Comparison of ENCODE assay signal across 8 mouse cellular contexts in genomic region chr11:31017466-31017865, GRCm38 (mm10). TPM values are rescaled to one million over a fixed set of nuclear protein-coding genes. Genes with fewer than 3 reads are reported as not detected.
DNase-seq lines count a peak whose midpoint lies in the region; TF ChIP-seq lines count a peak whose summit lies in the region.
"Not testable (repeated sequence)": the region's sequence is repeated elsewhere in the genome, so short reads cannot be mapped to it uniquely, and the experiment has no call there.

No protein-coding gene starts in this region.

- H3K4me1 ChIP-seq in E14TG2a.4 (replicated peaks; ENCODE audit: low read depth, low read length); ES-Bruce4 (ENCODE audit: control insufficient read depth, insufficient read depth, low read length); ES-E14 (ENCODE audit: control insufficient read depth in 2 of 2, insufficient read depth in 2 of 2, low read length in 2 of 2, poor library complexity in 1 of 2); testis, adult 2 months (ENCODE audit: control insufficient read depth, insufficient read depth, low read length): not testable (repeated sequence)

- not testable (repeated sequence) for TF ChIP-seq CTCF in E14TG2a.4 (conservative IDR thresholded peaks at IDR 0.05; ENCODE audit: low read length); ES-Bruce4 (IDR thresholded peaks at IDR 0.05; ENCODE audit: low read depth, low read length); testis, adult 2 months (IDR thresholded peaks at IDR 0.05; ENCODE audit: control insufficient read depth, insufficient read depth, insufficient replicate concordance, low read depth, low read length)

- H3K27ac ChIP-seq in ES-Bruce4 (ENCODE audit: insufficient read depth, low read length) (peak overlapping the region; percentile 67), ES-E14 (ENCODE audit: insufficient read depth, low read depth, low read length, poor library complexity, severe bottlenecking) (peak overlapping the region; percentile 68)
- H3K27ac ChIP-seq in testis, adult 2 months (ENCODE audit: control insufficient read depth, insufficient read depth, low read depth, low read length) = not testable (repeated sequence)

- peak overlapping the region; percentile 66 for H3K9ac ChIP-seq in ES-Bruce4 (ENCODE audit: low read depth, poor library complexity, severe bottlenecking)
- H3K9ac ChIP-seq in ES-E14 (ENCODE audit: insufficient read depth, low read depth, low read length, poor library complexity, severe bottlenecking) = peak overlapping the region; percentile 39

- H3K4me3 ChIP-seq in E14TG2a.4 (replicated peaks; ENCODE audit: low read length) (peak overlapping the region; percentile 77), ES-Bruce4 (ENCODE audit: low read depth, low read length) (peak overlapping the region; percentile 65), ES-E14 (ENCODE audit: insufficient read depth in 1 of 2, low read depth in 1 of 2, low read length in 2 of 2, poor library complexity in 1 of 2, severe bottlenecking in 1 of 2) (peak overlapping the region; percentile 42 to 63)
- H3K4me3 ChIP-seq in testis, adult 2 months (ENCODE audit: control insufficient read depth, low read depth, low read length) = peak overlapping the region; percentile 61

- H3K27me3 ChIP-seq in E14TG2a.4 (ENCODE audit: insufficient read depth, low read length); ES-Bruce4 (ENCODE audit: control insufficient read depth, insufficient read depth, low read length, poor library complexity, severe bottlenecking); testis, adult 2 months (ENCODE audit: control insufficient read depth, insufficient read depth, low read length): not testable (repeated sequence)

- in situ Hi-C loops in ES-E14 (cut with MboI; ENCODE audit: low sequenced_read_pairs in 2 of 2, unreplicated experiment in 2 of 2) = not testable (repeated sequence)

- TF ChIP-seq POLR2A in ES-Bruce4 (IDR thresholded peaks at IDR 0.05; ENCODE audit: insufficient read depth, low read length); testis, adult 2 months (IDR thresholded peaks at IDR 0.05; ENCODE audit: control insufficient read depth, low read depth, low read length): not testable (repeated sequence)

- not testable (repeated sequence) for H3K36me3 ChIP-seq in E14TG2a.4 (ENCODE audit: insufficient read depth, low read length); ES-Bruce4 (ENCODE audit: control insufficient read depth, insufficient read depth, low read length, poor library complexity, severe bottlenecking); ES-E14 (ENCODE audit: control insufficient read depth, insufficient read depth, low read length, poor library complexity, severe bottlenecking); testis, adult 2 months (ENCODE audit: control insufficient read depth, insufficient read depth, low read length)

- H3K9me3 ChIP-seq in E14TG2a.4 (ENCODE audit: low read length); ES-Bruce4 (replicated peaks; ENCODE audit: control insufficient read depth, insufficient read depth, low read length, poor library complexity, severe bottlenecking); ES-E14 (ENCODE audit: control insufficient read depth, insufficient read depth, low read depth, low read length): not testable (repeated sequence)

- not testable (repeated sequence) for TF ChIP-seq EP300 in ES-Bruce4 (IDR thresholded peaks at IDR 0.05; ENCODE audit: insufficient read depth, low read depth, low read length)

- DNase-seq in ES-CJ7 (ENCODE audit: low read depth, low spot score) = peak; percentile 65
- not testable (repeated sequence) for DNase-seq in ES-E14 (ENCODE audit: low read depth, low spot score)
- peak; percentile 82 for DNase-seq in R1 (ENCODE audit: low read depth, low spot score)
- peak; percentile 31 for DNase-seq in WW6 (ENCODE audit: low read depth, low spot score)
- DNase-seq in ZHBTc4 (ENCODE audit: low read depth, low spot score) = peak; percentile 66

RNA-seq across cellular contexts. Expression of gene Chac2, which starts 31.3 kb away (rescaled TPM):
- polyA plus RNA-seq in ES-Bruce4 (2011; ENCODE audit: insufficient read depth, insufficient read length, low read depth, missing spikeins) = 5.2 and 5.6 TPM in 2 replicates
- total RNA-seq in ES-E14 (2012; rRNA removed) = 2.9 and 5.3 TPM in 2 replicates
- 1.6 and 1.9 TPM in 2 replicates for polyA plus RNA-seq in testis, adult 2 months (2012; rRNA removed)
